Mouse (Mus musculus): ENCODE results near the gene Ube2q1. TPM values are rescaled to one million over a fixed set of nuclear protein-coding genes. Genes with fewer than 3 reads are reported as not detected.

The Ube2q1 gene
- 45.8 and 47.0 TPM in 2 replicates for polyA plus RNA-seq (2012; rRNA removed)
- 24.0 TPM in 2 replicates for polyA plus RNA-seq (2014; fragmentation: Nextera tagmentation; extraction: Ambion mirVana)

DNA sequence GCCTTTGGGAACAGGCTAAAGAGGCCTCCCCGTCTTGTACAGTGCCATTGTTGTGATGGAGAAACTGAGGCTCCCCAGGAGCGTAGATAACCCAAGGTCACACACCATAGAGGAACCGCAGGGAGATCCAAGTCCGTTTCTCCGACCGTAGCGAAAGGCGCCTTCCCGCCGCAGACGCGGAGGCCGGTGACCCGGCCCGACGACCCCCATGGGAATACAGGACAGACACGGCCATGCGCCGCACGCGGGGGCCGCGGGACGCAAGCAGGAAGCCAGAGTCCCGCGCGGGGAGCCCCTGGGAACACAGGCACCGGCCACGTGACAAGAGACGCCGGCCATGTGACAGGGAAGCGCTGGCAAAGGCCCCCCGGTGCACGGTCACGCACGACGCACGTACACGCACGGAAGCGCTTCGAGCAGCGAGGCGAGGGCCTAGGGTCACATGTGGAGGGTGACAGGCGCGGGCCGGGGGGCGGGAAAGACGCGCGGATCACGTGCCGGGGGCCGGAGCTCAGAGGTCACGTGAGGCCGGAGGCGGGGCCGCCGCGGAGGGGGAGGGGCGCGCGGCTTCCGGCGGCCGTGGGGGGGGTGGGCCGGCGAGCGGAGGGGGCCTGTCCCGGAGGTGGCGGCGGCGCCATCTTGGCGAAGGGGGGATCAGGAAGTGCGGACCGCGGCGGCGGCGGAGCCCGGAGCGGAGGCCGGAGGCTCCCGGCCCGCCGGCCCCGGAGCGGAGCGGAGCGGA, at the start of gene Ube2q1:
Ube2q1 (plus strand) TSS at position 649 of the 742 bp plus-strand sequence.
- H3K36me3 ChIP-seq (ENCODE audit: control insufficient read depth, insufficient read depth, low read length): peaks cover 23% of the 10 kb centered on the region
- peak; percentile 93 for ATAC-seq (ENCODE audit: low FRiP score, low read depth)
- DNase-seq (ENCODE audit: low spot score): peak; percentile 90
- peak within 1 kb of the TSS; percentile 98 for H3K4me3 ChIP-seq (replicated peaks; ENCODE audit: low read length)
- no peaks in the 10 kb centered on the region for H3K9me3 ChIP-seq (ENCODE audit: control insufficient read depth, low read length)
- H3K27me3 ChIP-seq (ENCODE audit: control insufficient read depth, insufficient read depth, low read length): no peaks in the 10 kb centered on the region
- WGBS: 1% methylated on average over 57 of the region's 90 CpGs
- peak within 1 kb of the TSS; percentile 90 for H3K4me2 ChIP-seq (replicated peaks; ENCODE audit: low read depth, low read length, severe bottlenecking)
- 0 out of 2 replicates have a peak, but pooled peaks have one; percentile 45 for TF ChIP-seq POLR2A (IDR thresholded peaks at IDR 0.05; ENCODE audit: borderline replicate concordance, extremely low read depth, insufficient read depth, insufficient read length)
- peak within 1 kb of the TSS; percentile 97 for H3K27ac ChIP-seq (replicated peaks; ENCODE audit: low read depth, low read length)
- H3K9ac ChIP-seq (ENCODE audit: low read depth, low read length, severe bottlenecking): peak within 1 kb of the TSS; percentile 98
- H3K4me1 ChIP-seq (ENCODE audit: control insufficient read depth, insufficient read depth, low read length): peaks cover 19% of the 10 kb centered on the region

DNA sequence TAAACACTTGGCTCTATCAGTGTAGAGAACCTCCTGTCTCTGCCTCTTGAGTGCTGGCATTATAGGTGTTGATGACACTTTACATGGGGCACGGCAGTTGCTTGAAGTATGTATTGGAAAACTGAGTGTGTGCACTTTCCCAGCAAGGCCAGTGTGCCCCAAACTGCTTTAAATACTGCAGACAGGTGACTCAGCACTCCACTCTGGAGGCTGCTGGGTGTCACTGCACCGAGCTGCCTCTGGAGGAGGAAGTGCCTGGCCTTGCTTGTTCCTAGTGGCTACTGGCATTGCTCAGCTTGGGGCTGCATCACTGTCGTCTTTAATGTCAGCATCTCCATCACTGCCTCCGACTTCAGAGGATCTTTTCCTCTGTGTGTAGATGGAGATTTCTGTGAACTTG, 46.4 kb upstream of the Ube2q1 start:
- no peaks in the 10 kb centered on the region for H3K27me3 ChIP-seq (ENCODE audit: control insufficient read depth, insufficient read depth, low read length)
- H3K4me3 ChIP-seq (replicated peaks; ENCODE audit: low read length): no peak overlapping the region
- H3K27ac ChIP-seq (replicated peaks; ENCODE audit: low read depth, low read length): no peak overlapping the region
- H3K36me3 ChIP-seq (ENCODE audit: control insufficient read depth, insufficient read depth, low read length): no peaks in the 10 kb centered on the region
- 19% methylated on average over 4 of the region's 4 CpGs for WGBS
- TF ChIP-seq POLR2A (IDR thresholded peaks at IDR 0.05; ENCODE audit: borderline replicate concordance, extremely low read depth, insufficient read depth, insufficient read length): no peak
- peaks cover 8% of the 10 kb centered on the region for H3K4me1 ChIP-seq (ENCODE audit: control insufficient read depth, insufficient read depth, low read length)
- no peaks in the 10 kb centered on the region for H3K9me3 ChIP-seq (ENCODE audit: control insufficient read depth, low read length)
- H3K4me2 ChIP-seq (replicated peaks; ENCODE audit: low read depth, low read length, severe bottlenecking): no peak overlapping the region
- no peak overlapping the region for H3K9ac ChIP-seq (ENCODE audit: low read depth, low read length, severe bottlenecking)
- DNase-seq (ENCODE audit: low spot score) (peak; percentile 21), ATAC-seq (ENCODE audit: low FRiP score, low read depth) (no peak)

DNA sequence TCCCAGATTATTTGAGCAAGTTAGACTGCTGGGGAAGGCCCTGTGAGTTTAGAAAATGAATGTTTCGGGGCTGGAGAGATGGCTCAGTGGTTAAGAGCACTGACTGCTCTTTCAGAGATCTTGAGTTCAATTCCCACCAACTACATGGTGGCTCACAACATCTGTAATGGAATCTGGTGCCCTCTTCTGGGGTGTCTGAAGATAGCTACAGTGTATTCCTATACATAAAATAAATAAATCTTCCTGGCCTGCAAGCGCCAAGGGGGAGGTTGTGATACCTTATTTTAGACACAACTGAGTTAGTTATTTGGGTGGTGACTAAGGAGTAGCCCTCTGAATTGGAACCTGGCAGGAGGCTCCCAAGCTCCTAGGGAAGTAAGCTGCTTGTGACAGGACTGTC, 44.6 kb upstream of the Ube2q1 start:
- no peaks in the 10 kb centered on the region for H3K36me3 ChIP-seq (ENCODE audit: control insufficient read depth, insufficient read depth, low read length)
- H3K4me2 ChIP-seq (replicated peaks; ENCODE audit: low read depth, low read length, severe bottlenecking): no peak overlapping the region
- no peak overlapping the region for H3K9ac ChIP-seq (ENCODE audit: low read depth, low read length, severe bottlenecking)
- H3K9me3 ChIP-seq (ENCODE audit: control insufficient read depth, low read length): no peaks in the 10 kb centered on the region
- ATAC-seq (ENCODE audit: low FRiP score, low read depth) (no peak), DNase-seq (ENCODE audit: low spot score) (no peak)
- H3K27me3 ChIP-seq (ENCODE audit: control insufficient read depth, insufficient read depth, low read length): no peaks in the 10 kb centered on the region
- TF ChIP-seq POLR2A (IDR thresholded peaks at IDR 0.05; ENCODE audit: borderline replicate concordance, extremely low read depth, insufficient read depth, insufficient read length): no peak
- 78% methylated on average over 2 of the region's 2 CpGs for WGBS
- H3K27ac ChIP-seq (replicated peaks; ENCODE audit: low read depth, low read length): no peak overlapping the region
- peaks cover 8% of the 10 kb centered on the region for H3K4me1 ChIP-seq (ENCODE audit: control insufficient read depth, insufficient read depth, low read length)
- H3K4me3 ChIP-seq (replicated peaks; ENCODE audit: low read length): no peak overlapping the region

DNA sequence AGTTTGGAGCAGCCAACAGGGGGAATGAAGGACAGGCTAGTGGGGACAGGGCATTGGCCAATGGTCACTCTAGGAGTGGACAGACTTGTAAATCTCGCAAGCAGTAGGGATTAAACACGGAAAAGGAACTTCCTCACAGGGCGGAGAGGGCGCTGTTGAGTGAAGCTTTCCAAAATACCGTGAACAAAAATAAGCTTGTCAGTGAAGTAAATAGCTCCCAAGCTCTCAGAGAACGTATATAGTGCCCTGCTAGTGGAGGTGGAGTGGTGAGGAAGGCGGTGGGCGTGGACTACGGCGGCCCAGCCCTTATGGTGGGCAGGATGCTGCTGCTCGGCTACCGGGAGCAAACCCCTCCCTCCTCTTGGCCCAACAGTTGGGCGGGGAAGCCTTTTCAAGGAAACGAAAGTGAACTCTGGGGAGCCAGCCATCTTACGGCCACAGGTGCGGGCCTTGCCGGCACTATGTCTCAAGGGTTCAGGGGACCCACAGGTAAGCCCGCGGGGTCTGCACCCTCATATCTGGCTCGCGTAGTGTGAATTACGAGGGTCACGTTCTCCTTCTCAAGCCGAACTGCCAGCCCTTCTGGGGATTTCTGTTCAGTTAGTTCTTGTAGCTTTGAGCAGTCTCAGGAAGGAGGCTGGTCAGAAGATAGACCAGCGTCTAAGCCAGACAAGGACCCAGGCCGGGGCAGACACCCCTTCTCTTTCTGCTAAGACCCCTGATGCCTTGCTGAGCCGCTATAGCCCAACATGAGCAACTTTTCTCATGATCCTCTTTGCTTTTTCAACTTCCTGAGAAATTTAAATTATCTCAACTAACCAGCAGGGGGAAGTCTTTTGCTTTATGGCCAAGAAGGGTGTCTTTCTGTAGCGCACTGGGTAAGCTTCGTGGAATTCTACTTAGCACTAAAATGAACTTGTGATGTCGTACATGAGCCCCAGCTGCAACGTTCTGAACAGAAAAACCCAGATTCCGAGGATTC, 42.8 kb upstream of the Ube2q1 start:
- Histone ChIP-seq H3K36me3 (ENCODE audit: control insufficient read depth, insufficient read depth, low read length) (0 out of 2 replicates have a peak, but pooled peaks cover 2% of the 10 kb centered on the region), H3K4me2 (replicated peaks; ENCODE audit: low read depth, low read length, severe bottlenecking) (peak overlapping the region; percentile 92), H3K4me3 (replicated peaks; ENCODE audit: low read length) (peak overlapping the region; percentile 57), H3K9me3 (ENCODE audit: control insufficient read depth, low read length) (no peaks in the 10 kb centered on the region), H3K27ac (replicated peaks; ENCODE audit: low read depth, low read length) (peak overlapping the region; percentile 63), H3K9ac (ENCODE audit: low read depth, low read length, severe bottlenecking) (peak overlapping the region; percentile 63), H3K27me3 (ENCODE audit: control insufficient read depth, insufficient read depth, low read length) (no peaks in the 10 kb centered on the region), H3K4me1 (ENCODE audit: control insufficient read depth, insufficient read depth, low read length) (peaks cover 8% of the 10 kb centered on the region)
- DNase-seq (ENCODE audit: low spot score) (peak; percentile 85), ATAC-seq (ENCODE audit: low FRiP score, low read depth) (peak; percentile 85)
- TF ChIP-seq POLR2A (IDR thresholded peaks at IDR 0.05; ENCODE audit: borderline replicate concordance, extremely low read depth, insufficient read depth, insufficient read length): no peak
- 2% methylated on average over 32 of the region's 32 CpGs for WGBS

DNA sequence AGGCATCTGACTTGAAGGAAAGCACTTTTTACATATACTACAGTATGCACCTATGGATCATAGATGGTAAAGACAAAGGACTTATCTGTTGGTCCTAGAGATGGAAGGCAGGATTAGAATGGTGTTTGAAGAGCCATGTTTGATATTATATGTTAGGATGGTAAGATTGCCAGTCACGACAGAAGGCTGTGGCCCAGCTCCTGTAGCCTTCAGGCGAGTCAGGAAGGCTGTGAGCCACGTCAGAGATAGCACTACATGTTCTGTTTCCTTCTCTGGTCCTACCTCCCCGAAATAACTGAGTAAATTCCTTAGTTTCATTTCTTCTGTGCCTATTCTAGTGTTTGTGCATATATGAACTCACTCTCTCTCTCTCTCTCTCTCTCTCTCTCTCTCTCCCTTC, 41.3 kb upstream of the Ube2q1 start:
- Histone ChIP-seq H3K4me1 (ENCODE audit: control insufficient read depth, insufficient read depth, low read length) (peaks cover 8% of the 10 kb centered on the region), H3K4me2 (replicated peaks; ENCODE audit: low read depth, low read length, severe bottlenecking) (no peak overlapping the region), H3K4me3 (replicated peaks; ENCODE audit: low read length) (no peak overlapping the region), H3K9ac (ENCODE audit: low read depth, low read length, severe bottlenecking) (no peak overlapping the region), H3K27me3 (ENCODE audit: control insufficient read depth, insufficient read depth, low read length) (no peaks in the 10 kb centered on the region), H3K36me3 (ENCODE audit: control insufficient read depth, insufficient read depth, low read length) (0 out of 2 replicates have a peak, but pooled peaks cover 7% of the 10 kb centered on the region), H3K9me3 (ENCODE audit: control insufficient read depth, low read length) (no peaks in the 10 kb centered on the region), H3K27ac (replicated peaks; ENCODE audit: low read depth, low read length) (no peak overlapping the region)
- DNase-seq (ENCODE audit: low spot score): no peak
- TF ChIP-seq POLR2A (IDR thresholded peaks at IDR 0.05; ENCODE audit: borderline replicate concordance, extremely low read depth, insufficient read depth, insufficient read length): no peak
- no peak for ATAC-seq (ENCODE audit: low FRiP score, low read depth)
- WGBS: 84% methylated on average over 4 of the region's 4 CpGs

Measured in limb, embryonic 14.5 days (tissue).